Mouse (Mus musculus): ENCODE measurements around the gene Gm20388. TPM values are rescaled to one million over a fixed set of nuclear protein-coding genes. Genes with fewer than 3 reads are reported as not detected.

Gm20388 gene
- polyA plus RNA-seq, 1 experiment = 10.6 TPM

DNA sequence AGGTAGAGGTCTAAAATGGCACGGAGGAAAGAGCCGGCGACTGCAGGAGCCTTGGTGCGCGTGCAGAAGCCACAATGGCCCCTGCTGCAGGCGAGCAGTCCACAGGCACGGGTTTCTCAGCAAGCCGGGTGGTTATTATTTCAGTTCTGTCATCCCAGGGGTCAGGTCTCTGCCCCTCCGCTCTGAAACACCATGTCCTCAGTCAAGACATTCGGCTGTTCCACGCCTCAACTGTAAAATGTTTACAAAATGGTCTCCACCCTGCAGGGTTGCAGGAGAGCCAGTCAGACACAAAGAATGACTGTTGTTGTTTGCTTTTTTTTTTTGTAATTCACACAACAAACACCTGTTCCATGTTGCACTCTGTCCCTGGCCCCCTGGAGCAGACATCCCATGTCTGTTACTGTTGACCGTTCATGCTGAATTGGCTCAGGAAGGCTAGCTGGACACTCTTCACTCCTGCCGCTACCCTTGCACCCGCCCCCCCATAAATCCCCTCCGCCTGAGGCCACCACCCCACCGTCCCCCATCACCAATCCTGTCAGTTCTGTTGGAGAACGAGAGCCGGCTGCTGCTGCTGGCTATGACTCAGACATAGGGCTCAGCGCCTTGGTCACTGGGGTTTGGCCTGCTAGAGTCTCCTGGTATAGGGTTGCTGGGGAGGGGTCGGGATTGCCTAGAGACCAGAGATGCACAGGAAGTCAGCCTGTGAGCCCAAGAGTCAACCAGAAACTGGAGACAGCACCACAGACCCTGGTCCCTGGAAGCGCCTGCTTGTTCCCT, 350.9 kb downstream of the Gm20388 start:
- Histone ChIP-seq H3K4me3 (replicated peaks; ENCODE audit: control insufficient read depth, low read depth, low read length) (no peak overlapping the region), H3K27ac (ENCODE audit: control insufficient read depth, insufficient read depth, low read depth, low read length, poor library complexity) (no peak overlapping the region), H3K4me1 (ENCODE audit: control insufficient read depth, insufficient read depth, low read length) (peaks cover 1% of the 10 kb centered on the region; the same call in 1 of the 2 replicates)
- TF ChIP-seq POLR2A (IDR thresholded peaks at IDR 0.05; ENCODE audit: borderline replicate concordance, control insufficient read depth, low read depth, low read length) (no peak), CTCF (IDR thresholded peaks at IDR 0.05; ENCODE audit: control insufficient read depth, insufficient read depth, low read length) (no peak)
- whole genome bisulfite sequencing = 68% methylated on average over 21 of the region's 21 CpGs

DNA sequence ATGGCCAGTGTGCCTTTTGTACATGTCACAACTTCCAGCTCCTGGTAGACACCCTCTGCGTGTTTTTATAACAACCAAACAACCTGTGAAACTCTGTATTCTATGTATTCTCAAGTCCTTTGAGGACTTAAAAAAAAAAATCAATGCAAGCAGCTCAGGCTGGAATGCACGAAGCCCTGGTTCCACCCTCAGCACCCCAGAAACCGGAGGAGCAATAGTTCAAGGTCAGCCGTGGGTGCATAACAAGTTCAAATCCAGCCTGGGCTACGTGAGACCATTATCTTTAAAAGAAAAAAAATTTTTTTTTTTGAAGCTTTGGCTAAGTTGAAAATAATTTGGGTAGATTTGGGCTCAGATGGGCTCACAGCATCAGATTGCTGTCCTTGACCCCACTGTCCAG, 353.2 kb downstream of the Gm20388 start:
- Histone ChIP-seq H3K4me3 (replicated peaks; ENCODE audit: control insufficient read depth, low read depth, low read length) (no peak overlapping the region), H3K4me1 (ENCODE audit: control insufficient read depth, insufficient read depth, low read length) (peaks cover 1% of the 10 kb centered on the region; the same call in 1 of the 2 replicates), H3K27ac (ENCODE audit: control insufficient read depth, insufficient read depth, low read depth, low read length, poor library complexity) (no peak overlapping the region)
- WGBS = 78% methylated on average over 5 of the region's 5 CpGs
- TF ChIP-seq POLR2A (IDR thresholded peaks at IDR 0.05; ENCODE audit: borderline replicate concordance, control insufficient read depth, low read depth, low read length) (no peak), CTCF (IDR thresholded peaks at IDR 0.05; ENCODE audit: control insufficient read depth, insufficient read depth, low read length) (no peak)

DNA sequence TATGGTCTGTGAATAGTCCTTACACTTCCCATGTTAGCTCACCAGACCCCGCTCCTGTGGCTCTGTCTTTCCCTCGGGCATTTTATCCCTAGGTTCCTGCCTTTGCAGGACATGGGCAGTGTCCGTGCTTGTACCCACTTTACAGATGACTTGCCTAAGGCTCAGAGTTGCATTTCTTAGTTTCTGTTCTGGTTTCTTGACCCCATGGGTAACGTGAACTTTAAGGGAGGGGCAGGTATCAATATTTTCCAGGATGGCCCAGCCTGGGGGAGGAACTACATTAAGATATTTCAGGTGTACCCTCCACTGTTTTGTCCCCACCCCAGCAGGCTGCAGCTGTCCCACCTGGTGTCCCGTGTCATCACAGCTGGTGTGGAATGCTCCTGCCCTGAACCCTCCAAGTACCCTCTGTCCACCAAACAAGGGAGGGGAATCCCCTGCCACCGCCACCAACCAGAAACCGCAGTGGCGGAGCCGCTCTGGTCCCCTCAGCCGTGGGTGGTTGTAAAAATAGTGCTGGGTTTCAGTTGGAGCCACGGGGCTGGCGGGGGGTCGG, 353.8 kb downstream of the Gm20388 start:
- Histone ChIP-seq H3K27ac (ENCODE audit: control insufficient read depth, insufficient read depth, low read depth, low read length, poor library complexity) (peak overlapping the region; percentile 47), H3K4me3 (replicated peaks; ENCODE audit: control insufficient read depth, low read depth, low read length) (no peak overlapping the region), H3K4me1 (ENCODE audit: control insufficient read depth, insufficient read depth, low read length) (peaks cover 1% of the 10 kb centered on the region; the same call in 1 of the 2 replicates)
- TF ChIP-seq POLR2A (IDR thresholded peaks at IDR 0.05; ENCODE audit: borderline replicate concordance, control insufficient read depth, low read depth, low read length) = no peak
- no peak for TF ChIP-seq CTCF (IDR thresholded peaks at IDR 0.05; ENCODE audit: control insufficient read depth, insufficient read depth, low read length)
- WGBS = 18% methylated on average over 13 of the region's 13 CpGs

DNA sequence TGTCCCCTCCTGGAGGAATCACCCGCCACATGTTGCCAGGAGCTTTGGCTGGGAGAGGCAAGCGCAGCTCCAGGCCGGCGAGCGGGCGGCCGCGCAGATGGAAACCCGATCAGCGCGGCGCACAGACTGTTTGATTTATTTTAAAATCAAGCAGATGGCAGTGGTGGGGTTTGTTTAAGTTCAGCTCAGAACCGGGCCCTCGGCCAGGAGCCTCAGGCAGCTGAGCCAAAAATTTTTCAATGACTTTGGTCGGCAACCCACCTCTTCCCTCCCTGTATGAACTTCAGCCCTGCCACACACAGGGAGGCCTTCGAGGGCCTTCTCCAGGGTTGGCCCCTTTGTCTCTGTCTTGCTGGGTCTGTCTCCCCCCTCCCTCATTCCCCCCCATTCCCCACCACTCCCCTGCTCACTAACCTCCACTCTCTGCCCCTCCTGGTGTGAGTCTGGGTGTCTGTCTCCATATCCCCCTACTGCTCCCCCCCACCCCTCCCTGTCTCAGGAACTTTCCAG, 354.4 kb downstream of the Gm20388 start:
- H3K27ac ChIP-seq (ENCODE audit: control insufficient read depth, insufficient read depth, low read depth, low read length, poor library complexity) = peak overlapping the region; percentile 47
- peaks cover 1% of the 10 kb centered on the region; the same call in 1 of the 2 replicates for H3K4me1 ChIP-seq (ENCODE audit: control insufficient read depth, insufficient read depth, low read length)
- TF ChIP-seq POLR2A (IDR thresholded peaks at IDR 0.05; ENCODE audit: borderline replicate concordance, control insufficient read depth, low read depth, low read length) (no peak), CTCF (IDR thresholded peaks at IDR 0.05; ENCODE audit: control insufficient read depth, insufficient read depth, low read length) (no peak)
- H3K4me3 ChIP-seq (replicated peaks; ENCODE audit: control insufficient read depth, low read depth, low read length) = no peak overlapping the region
- WGBS = 2% methylated on average over 16 of the region's 16 CpGs

DNA sequence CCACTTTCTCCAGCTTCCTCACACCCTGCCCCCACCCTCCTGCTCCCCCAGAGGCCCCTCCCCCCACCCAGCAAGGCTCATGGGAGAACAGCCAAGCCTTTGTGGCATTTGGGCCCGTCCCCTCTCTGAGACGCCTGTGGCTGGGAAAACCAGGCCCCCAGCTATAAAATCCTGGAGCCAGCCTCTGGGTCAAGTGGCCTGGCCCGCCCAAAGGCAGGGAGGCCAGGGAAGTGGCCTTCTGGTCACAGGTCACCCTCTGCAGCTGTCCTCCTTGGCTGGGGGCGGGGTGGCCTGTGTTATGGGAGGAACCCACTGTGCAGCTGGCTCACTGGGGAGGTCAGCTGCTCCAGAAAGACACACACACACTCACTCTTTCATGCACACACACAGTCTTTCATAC, 354.8 kb downstream of the Gm20388 start:
- TF ChIP-seq POLR2A (IDR thresholded peaks at IDR 0.05; ENCODE audit: borderline replicate concordance, control insufficient read depth, low read depth, low read length) = no peak
- TF ChIP-seq CTCF (IDR thresholded peaks at IDR 0.05; ENCODE audit: control insufficient read depth, insufficient read depth, low read length) = no peak
- Histone ChIP-seq H3K4me3 (replicated peaks; ENCODE audit: control insufficient read depth, low read depth, low read length) (no peak overlapping the region), H3K4me1 (ENCODE audit: control insufficient read depth, insufficient read depth, low read length) (peaks cover 1% of the 10 kb centered on the region; the same call in 1 of the 2 replicates), H3K27ac (ENCODE audit: control insufficient read depth, insufficient read depth, low read depth, low read length, poor library complexity) (no peak overlapping the region; the same call in 1 of the 2 replicates)
- 28% methylated on average over 4 of the region's 4 CpGs for WGBS

DNA sequence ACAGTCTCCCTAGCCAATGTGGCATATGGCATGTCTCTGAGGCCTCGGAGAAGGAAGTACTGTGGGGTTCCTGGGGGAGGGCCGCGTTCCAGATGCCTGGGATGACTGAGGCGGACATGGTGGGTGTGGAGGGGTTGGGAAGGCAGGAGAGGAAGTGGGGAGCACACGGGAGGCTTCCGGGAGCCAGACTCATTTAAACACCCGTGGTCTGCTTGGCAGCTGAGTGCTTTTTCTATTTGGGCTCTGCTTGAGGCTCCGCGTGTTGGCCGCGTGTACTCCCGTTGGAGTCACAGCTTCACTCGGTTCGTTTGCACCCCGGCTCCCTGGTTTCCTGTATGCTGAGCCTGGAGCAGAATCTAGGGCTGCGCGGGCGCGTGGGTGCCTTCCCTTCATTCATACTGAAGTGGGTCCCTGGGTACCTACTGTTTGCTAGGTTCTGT, 357.9 kb downstream of the Gm20388 start:
- Histone ChIP-seq H3K4me1 (ENCODE audit: control insufficient read depth, insufficient read depth, low read length) (peaks cover 1% of the 10 kb centered on the region; the same call in 1 of the 2 replicates), H3K27ac (ENCODE audit: control insufficient read depth, insufficient read depth, low read depth, low read length, poor library complexity) (no peak overlapping the region), H3K4me3 (replicated peaks; ENCODE audit: control insufficient read depth, low read depth, low read length) (no peak overlapping the region)
- WGBS = 28% methylated on average over 19 of the region's 19 CpGs
- TF ChIP-seq POLR2A (IDR thresholded peaks at IDR 0.05; ENCODE audit: borderline replicate concordance, control insufficient read depth, low read depth, low read length) (no peak), CTCF (IDR thresholded peaks at IDR 0.05; ENCODE audit: control insufficient read depth, insufficient read depth, low read length) (no peak)

DNA sequence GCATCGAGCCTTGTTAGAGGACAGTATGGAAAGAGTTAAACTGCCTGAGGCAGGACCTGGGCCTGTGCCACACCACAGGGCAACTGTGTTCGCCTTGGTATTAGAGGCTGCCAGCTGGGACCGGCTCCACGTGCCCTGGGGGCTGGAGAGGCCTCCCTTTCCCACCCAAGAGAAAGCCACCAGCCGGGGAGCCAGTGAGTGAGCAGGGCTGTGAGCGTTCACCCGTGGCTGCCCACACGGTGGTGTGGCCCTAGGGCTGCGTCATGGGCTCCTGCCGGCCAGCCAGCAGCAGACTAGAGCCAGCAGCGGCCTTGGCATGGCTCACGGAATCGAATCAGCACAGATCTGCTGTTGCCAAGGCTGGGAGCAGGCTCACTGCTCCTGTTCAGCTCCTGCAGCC, 359.8 kb downstream of the Gm20388 start:
- H3K4me3 ChIP-seq (replicated peaks; ENCODE audit: control insufficient read depth, low read depth, low read length) = no peak overlapping the region
- H3K27ac ChIP-seq (ENCODE audit: control insufficient read depth, insufficient read depth, low read depth, low read length, poor library complexity) = no peak overlapping the region
- 25% methylated on average over 13 of the region's 13 CpGs for WGBS
- peaks cover 1% of the 10 kb centered on the region; the same call in 1 of the 2 replicates for H3K4me1 ChIP-seq (ENCODE audit: control insufficient read depth, insufficient read depth, low read length)
- TF ChIP-seq CTCF (IDR thresholded peaks at IDR 0.05; ENCODE audit: control insufficient read depth, insufficient read depth, low read length) = no peak
- no peak for TF ChIP-seq POLR2A (IDR thresholded peaks at IDR 0.05; ENCODE audit: borderline replicate concordance, control insufficient read depth, low read depth, low read length)

DNA sequence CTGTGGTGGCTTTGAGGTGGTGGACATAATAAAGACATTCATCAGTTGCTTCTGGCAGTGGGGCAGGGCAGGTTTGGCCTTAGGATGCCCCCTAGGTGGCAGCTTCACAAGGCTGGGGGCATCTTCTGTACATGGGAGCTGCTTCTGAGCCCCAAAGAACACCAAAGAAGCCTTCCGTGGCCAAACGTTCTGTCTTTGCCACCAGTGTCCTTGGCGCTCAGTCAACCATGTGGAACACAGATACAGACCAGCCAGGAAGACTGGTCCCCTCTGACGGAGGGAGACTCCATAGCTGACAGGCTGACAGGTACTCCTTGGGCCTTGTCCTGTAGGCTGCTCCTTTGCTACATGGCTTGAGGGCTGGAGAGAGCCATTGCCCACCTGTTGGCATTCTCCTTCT, 362.8 kb downstream of the Gm20388 start:
- Histone ChIP-seq H3K4me1 (ENCODE audit: control insufficient read depth, insufficient read depth, low read length) (peaks cover 4% of the 10 kb centered on the region), H3K27ac (ENCODE audit: control insufficient read depth, insufficient read depth, low read depth, low read length, poor library complexity) (no peak overlapping the region), H3K4me3 (replicated peaks; ENCODE audit: control insufficient read depth, low read depth, low read length) (no peak overlapping the region)
- no peak for TF ChIP-seq CTCF (IDR thresholded peaks at IDR 0.05; ENCODE audit: control insufficient read depth, insufficient read depth, low read length)
- no peak for TF ChIP-seq POLR2A (IDR thresholded peaks at IDR 0.05; ENCODE audit: borderline replicate concordance, control insufficient read depth, low read depth, low read length)
- 66% methylated on average over 4 of the region's 4 CpGs for WGBS

Measured in bone marrow, adult 2 months (tissue).